Mouse (Mus musculus) naive thymus-derived CD4-positive, alpha-beta T cell, adult 5 months (primary cell): ENCODE measurements around the gene Nhp2. TPM values are rescaled to one million over a fixed set of nuclear protein-coding genes. Genes with fewer than 3 reads are reported as not detected.

ENCODE experiments used
- polyA plus RNA-seq: library from polyadenylated mRNA; unstranded; fragments of 100-300 nt; shearing (Covaris generic); gene quantifications from one replicate; pipeline ENCODE4 v1.2.1, GENCODE M21; 2017

The Nhp2 gene
- 52.3 TPM for polyA plus RNA-seq

DNA sequence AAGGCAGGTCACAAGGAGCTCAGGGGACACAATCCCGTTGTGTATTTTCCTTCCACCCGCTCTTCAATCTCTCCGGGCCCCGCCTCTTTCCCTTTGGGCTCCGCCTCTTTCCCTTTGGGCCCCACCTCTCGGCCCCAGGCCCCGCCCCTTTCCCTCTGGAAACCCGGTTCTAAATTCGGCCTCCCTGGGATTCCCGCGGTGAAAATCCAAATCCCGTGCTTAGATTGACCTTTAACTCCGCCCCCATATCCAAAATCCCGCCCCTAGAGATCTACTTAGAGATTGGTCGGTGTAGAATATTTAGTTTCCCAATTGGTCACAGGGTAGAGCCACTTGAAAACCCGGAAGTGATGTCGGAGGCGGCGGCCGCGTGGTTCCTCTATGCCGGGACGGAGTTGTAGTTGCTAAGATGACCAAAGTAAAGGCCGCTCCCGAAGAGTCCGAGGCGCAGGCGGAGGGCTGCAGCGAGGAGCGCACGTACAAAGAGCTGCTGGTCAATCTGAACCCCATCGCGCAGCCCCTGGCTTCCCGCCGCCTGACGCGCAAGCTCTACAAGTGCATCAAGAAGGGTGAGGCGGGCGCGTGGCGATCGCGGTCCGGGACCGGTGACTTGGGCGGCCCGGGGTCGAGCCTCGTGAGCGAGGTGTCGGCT lies at the start of gene Nhp2:
Gene Nhp2 (plus strand): TSS at position 327 of the 652 bp plus-strand sequence.

DNA sequence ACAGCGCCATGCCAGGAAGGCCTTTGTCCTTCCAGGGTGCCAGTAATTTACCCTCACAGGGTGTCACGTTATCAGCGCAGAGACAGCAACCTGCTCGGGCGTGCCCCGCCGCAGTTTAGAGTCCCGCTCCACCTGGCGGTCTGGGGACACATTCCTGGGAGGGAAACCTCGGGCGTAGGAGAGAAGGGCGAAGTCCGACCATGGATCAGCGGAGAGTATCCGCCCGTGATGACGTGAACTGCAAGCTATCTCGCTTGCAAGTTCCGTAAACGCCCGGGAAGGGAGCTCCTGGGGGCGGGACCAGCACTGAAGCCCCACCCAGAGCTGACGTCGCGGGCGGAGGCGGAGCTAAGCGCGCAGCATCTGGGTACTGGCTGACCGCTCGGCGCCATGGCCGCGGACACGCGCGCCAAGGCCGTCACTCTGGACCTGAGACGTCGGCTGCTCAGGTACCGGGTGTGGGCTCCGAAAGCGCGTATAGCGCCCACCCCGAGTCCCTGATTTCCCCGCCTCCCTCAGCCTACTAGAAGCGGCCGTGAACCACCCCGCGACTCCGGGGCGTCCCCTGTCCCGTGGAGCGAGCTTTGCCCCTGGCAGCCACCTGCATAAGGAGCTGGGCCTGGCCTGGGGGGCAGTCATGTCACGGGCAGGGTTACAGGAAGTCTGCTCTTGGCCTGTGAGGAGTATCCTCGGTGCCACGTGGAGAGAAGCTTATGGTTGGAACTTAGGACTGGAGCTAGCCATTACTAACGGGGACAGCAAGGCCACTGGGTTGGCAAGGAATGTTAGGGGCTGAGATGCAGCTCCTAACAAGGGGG lies 34.9 kb upstream of the Nhp2 start, which contains the start of gene Phykpl:
Gene Phykpl (plus strand): TSS at position 327 of the 818 bp plus-strand sequence.

DNA sequence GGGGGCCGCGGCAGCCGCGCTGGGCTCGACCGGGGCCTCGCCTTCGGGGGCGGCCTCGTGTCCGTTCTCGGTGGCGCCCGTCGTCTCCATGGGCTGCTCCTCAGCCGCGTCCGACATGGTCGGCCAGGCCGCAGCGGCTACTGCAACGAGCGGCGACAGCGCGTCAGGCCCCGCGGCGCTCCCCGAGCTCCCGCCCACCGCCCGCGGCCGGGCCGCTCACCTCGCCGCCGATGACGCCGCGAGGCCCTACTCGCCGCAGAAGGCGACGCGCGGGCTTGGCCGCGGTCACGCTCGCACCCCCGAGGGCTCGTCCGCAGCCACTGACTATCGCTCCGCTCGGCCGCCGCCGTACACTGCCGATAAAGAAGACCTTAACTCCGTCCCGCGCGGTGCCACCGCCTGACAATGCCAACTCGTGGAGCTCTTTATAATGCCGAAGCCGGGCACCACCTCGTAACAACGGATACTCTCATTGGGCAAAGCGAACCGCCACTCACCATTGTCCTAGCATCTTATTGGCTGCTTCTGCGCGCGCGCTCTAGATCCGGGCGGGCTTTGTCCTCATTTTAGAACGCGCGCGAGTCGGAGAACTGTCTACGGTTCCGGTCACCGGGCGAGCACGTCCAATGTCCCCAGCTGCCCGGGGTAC lies 13.0 kb upstream of the Nhp2 start, which contains the start of gene Hnrnpab:
Gene Hnrnpab (minus strand): TSS at position 401 of the 649 bp plus-strand sequence.

GRCm38 (mm10) chr11:51635525-51636322 lies 16.2 kb downstream of the Nhp2 start, which contains the start of gene Rmnd5b:
Rmnd5b (minus strand) TSS chr11:51635896.

GRCm38 (mm10) chr11:51650691-51651515 lies 31.4 kb downstream of the Nhp2 start, which contains the start of the genes N4bp3 and D930048N14Rik:
N4bp3 (minus strand) TSS chr11:51650842.
D930048N14Rik (plus strand) TSS chr11:51650954.

Other genes with a start within 250 kb of the Nhp2 start
- 24.2 TPM for gene Phykpl, start 35.0 kb upstream of the Nhp2 start, polyA plus RNA-seq
- gene Hnrnpab, start 12.9 kb upstream of the Nhp2 start, polyA plus RNA-seq = 548 TPM
- 77.0 TPM for gene Rmnd5b, start 16.2 kb downstream of the Nhp2 start, polyA plus RNA-seq
- gene N4bp3, start 31.1 kb downstream of the Nhp2 start, polyA plus RNA-seq = 3.5 TPM
- 0.14 TPM for gene D930048N14Rik, start 31.2 kb downstream of the Nhp2 start, polyA plus RNA-seq
- 5.0 TPM for gene 0610009B22Rik, start 69.1 kb downstream of the Nhp2 start, polyA plus RNA-seq
- gene Sec24a, start 143.9 kb downstream of the Nhp2 start, polyA plus RNA-seq = 37.6 TPM
- gene Sar1b, start 144.0 kb downstream of the Nhp2 start, polyA plus RNA-seq = 56.1 TPM
- gene Jade2, start 237.9 kb downstream of the Nhp2 start, polyA plus RNA-seq = 6.3 TPM